Mouse (Mus musculus) neural tube, embryonic 13.5 days (tissue): Measurements from ENCODE around the gene Stmn1. TPM values are rescaled to one million over a fixed set of nuclear protein-coding genes. Genes with fewer than 3 reads are reported as not detected.
"Not testable (repeated sequence)": the region's sequence is repeated elsewhere in the genome, so short reads cannot be mapped to it uniquely, and the experiment has no call there.

ENCODE experiments used
- ATAC-seq: fragments of 200-750 bp; cut with Nextera tagmentation; 2 replicates; pipeline ENCODE4 v1.8.0; 2017; ENCODE audit warnings: low read depth, mild to moderate bottlenecking, moderate TSS enrichment, moderate library complexity
- H3K27ac ChIP-seq: fragments of 300-500 bp; sonication (generic); replicated peaks from 2 replicates; pipeline ENCODE4 v1.5.1; 2015; ENCODE audit warnings: moderate library complexity, mild to moderate bottlenecking, inconsistent platforms
- H3K27me3 ChIP-seq: fragments of 300-500 bp; sonication (generic); 2 replicates; pipeline ENCODE4 v1.6.1; 2015; ENCODE audit warnings: mild to moderate bottlenecking, inconsistent platforms
- H3K36me3 ChIP-seq: fragments of 300-500 bp; sonication (generic); 2 replicates; pipeline ENCODE4 v1.6.1; 2015; ENCODE audit warnings: mild to moderate bottlenecking, inconsistent platforms
- H3K4me1 ChIP-seq: fragments of 300-500 bp; sonication (generic); replicated peaks from 2 replicates; pipeline ENCODE4 v1.6.1; 2015; ENCODE audit warnings: inconsistent platforms
- H3K4me2 ChIP-seq: fragments of 300-500 bp; sonication (generic); 2 replicates; pipeline ENCODE4 v1.6.1; 2015; ENCODE audit warnings: inconsistent platforms, mild to moderate bottlenecking, moderate library complexity
- H3K4me3 ChIP-seq: fragments of 300-500 bp; sonication (generic); 2 replicates; pipeline ENCODE4 v1.5.1; 2015; ENCODE audit warnings: mild to moderate bottlenecking, inconsistent platforms
- H3K9ac ChIP-seq: fragments of 300-500 bp; sonication (generic); 2 replicates; pipeline ENCODE4 v1.6.1; 2015; ENCODE audit warnings: moderate library complexity, mild to moderate bottlenecking, inconsistent platforms
- H3K9me3 ChIP-seq: fragments of 300-500 bp; sonication (generic); 2 replicates; pipeline ENCODE4 v1.6.1; 2016; ENCODE audit warnings: inconsistent platforms
- WGBS: fragments of 180-500 bp; shearing (Covaris S2); methylation state at CpG from one replicate; pipeline ENCODE4 v1.1.7; 2015; 5-methylcytosine and 5-hydroxymethylcytosine counted together
- polyA plus RNA-seq: library from polyadenylated mRNA; unstranded; fragments of >200 nt; fragmentation: Nextera tagmentation; extraction: Ambion mirVana; gene quantifications from 2 replicates; pipeline ENCODE4 v1.2.1, GENCODE M21; 2015

Gene Stmn1
- polyA plus RNA-seq, 1 experiment from 2014 or later, result 6,118 TPM

DNA sequence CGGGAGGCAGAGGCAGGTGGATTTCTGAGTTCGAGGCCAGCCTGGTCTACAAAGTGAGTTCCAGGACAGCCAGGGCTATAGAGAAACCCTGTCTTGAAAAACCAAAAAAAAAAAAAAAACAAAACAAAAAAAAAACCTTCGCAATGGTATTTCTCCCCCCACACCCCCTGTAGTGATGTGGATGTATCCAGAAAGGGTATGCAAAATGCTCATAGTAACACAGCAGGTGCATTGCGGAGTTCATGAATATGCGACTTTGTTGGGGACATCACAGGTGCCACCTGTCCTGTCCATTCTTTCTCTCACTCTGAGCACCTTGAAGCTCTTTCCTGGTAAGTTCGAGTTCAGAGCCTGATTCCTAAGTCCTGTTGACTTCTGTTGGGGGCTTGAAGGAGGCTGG, 26.0 kb downstream of the Stmn1 start:
- not testable (repeated sequence) for H3K9me3 ChIP-seq, H3K4me2 ChIP-seq, H3K9ac ChIP-seq, H3K27me3 ChIP-seq, H3K27ac ChIP-seq, ATAC-seq, H3K4me3 ChIP-seq, H3K36me3 ChIP-seq
- WGBS, result 91% methylated on average over 6 of the region's 6 CpGs
- peaks cover 38% of the 10 kb centered on the region for H3K4me1 ChIP-seq

DNA sequence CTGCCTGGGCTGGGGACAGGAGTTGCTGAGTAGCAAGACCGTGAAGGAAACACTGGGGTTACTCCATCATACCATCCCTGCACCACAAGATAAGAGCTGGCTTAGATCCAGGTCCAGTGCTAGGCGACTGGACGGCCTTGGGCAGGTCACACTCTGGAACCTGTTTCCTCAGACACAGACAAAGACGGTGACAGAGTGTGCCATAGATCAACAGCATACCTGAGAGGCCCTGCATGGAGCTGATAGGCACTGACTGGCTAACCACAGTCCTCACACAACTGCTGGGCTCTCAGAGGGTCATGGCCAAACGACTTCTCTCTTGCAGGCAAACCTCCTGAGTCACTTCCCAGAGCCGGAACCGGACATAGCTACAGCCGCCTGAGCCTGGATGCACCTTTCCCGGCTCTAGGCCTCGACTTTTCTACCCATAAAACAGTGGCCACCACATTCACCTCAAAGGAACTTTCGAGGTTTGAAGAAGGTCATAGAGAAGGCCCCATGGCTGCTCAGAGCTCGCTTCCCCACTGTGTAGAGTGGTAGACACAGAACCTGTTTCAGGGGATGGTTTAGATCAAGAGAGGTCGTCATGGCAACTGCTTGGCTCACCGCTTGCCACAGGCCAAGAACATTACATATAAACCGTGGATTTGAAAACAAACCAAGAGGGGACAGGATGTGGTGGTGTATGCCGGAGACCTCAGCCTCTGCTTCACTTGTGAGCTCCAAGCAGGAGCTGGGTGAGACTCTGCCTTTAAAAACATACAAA, 26.8 kb downstream of the Stmn1 start:
- no peak overlapping the region for H3K9ac ChIP-seq
- no peak overlapping the region for H3K4me2 ChIP-seq
- no peak overlapping the region for H3K4me3 ChIP-seq
- ATAC-seq, result no peak
- H3K36me3 ChIP-seq, result no peaks in the 10 kb centered on the region
- peak overlapping the region; percentile 25; the same call in 1 of the 2 replicates for H3K27ac ChIP-seq
- H3K4me1 ChIP-seq, result peaks cover 38% of the 10 kb centered on the region
- 67% methylated on average over 16 of the region's 16 CpGs for WGBS
- no peaks in the 10 kb centered on the region for H3K27me3 ChIP-seq
- H3K9me3 ChIP-seq, result no peaks in the 10 kb centered on the region

DNA sequence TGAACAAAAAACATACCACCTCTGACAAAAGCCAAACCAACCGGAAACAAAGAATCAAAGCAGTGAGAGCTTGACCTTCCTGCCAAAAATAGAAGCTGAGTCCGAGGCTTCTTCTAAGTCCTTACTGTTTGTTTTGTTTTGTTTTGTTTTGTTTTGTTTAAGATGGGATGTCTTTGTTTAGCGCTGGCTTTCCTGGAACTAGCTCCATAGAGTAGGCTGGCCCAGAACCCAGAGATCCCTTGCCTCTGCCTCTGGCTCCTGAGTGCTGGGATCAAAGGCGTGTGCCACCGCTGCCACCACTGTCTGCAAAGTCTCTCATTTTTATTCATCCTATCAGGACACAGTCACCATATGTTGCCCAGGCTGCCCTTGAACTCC, 27.4 kb downstream of the Stmn1 start:
- peak overlapping the region; percentile 61; the same call in 1 of the 2 replicates for H3K27ac ChIP-seq
- H3K4me3 ChIP-seq, result no peak overlapping the region
- no peaks in the 10 kb centered on the region for H3K27me3 ChIP-seq
- ATAC-seq, result no peak
- no peak overlapping the region for H3K9ac ChIP-seq
- WGBS, result 66% methylated on average over 5 of the region's 5 CpGs
- peaks cover 38% of the 10 kb centered on the region for H3K4me1 ChIP-seq
- no peak overlapping the region for H3K4me2 ChIP-seq
- H3K9me3 ChIP-seq, result no peaks in the 10 kb centered on the region
- no peaks in the 10 kb centered on the region for H3K36me3 ChIP-seq

GRCm38 (mm10) chr4:134496595-134497210, 28.6 kb downstream of the Stmn1 start, which contains the start of gene Paqr7:
Paqr7 (plus strand) TSS chr4:134496697.
- Histone ChIP-seq H3K4me2 (peak within 1 kb of the TSS; percentile 89), H3K4me1 (peaks cover 38% of the 10 kb centered on the region), H3K4me3 (peak within 1 kb of the TSS; percentile 56), H3K9ac (peak within 1 kb of the TSS; percentile 84), H3K9me3 (no peaks in the 10 kb centered on the region), H3K27ac (peak within 1 kb of the TSS; percentile 61), H3K36me3 (no peaks in the 10 kb centered on the region), H3K27me3 (no peaks in the 10 kb centered on the region)
- ATAC-seq, result peak; percentile 76
- WGBS, result 3% methylated on average over 35 of the region's 35 CpGs

DNA sequence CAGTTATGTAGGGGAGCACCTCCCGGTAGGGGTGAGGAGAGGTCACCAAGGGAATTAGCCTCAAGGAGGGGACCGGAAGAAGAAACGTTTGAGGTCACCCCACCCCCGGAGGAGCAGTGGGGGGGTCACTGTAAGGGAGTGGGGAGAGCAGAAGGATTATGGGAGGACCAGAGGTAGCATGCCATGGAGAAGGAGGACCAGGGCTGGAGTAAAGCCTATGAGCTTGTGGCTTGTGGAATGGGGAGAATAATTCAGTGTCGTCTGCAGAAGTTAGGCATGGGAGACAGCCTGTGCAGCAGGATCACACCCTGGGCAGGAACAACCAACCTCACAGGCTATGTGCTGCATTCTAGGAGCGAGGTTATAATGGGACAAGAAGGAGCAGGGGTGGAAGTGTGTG, 29.1 kb downstream of the Stmn1 start:
- Histone ChIP-seq H3K9ac (peak overlapping the region; percentile 84), H3K4me1 (peaks cover 38% of the 10 kb centered on the region), H3K27me3 (no peaks in the 10 kb centered on the region), H3K9me3 (no peaks in the 10 kb centered on the region), H3K4me2 (peak overlapping the region; percentile 89), H3K27ac (peak overlapping the region; percentile 61), H3K36me3 (no peaks in the 10 kb centered on the region), H3K4me3 (peak overlapping the region; percentile 56)
- peak; percentile 38; the same call in 1 of the 2 replicates for ATAC-seq
- 10% methylated on average over 6 of the region's 6 CpGs for WGBS

GRCm38 (mm10) chr4:134497986-134498731, 30.0 kb downstream of the Stmn1 start:
- H3K4me2 ChIP-seq, result peak overlapping the region; percentile 89

DNA sequence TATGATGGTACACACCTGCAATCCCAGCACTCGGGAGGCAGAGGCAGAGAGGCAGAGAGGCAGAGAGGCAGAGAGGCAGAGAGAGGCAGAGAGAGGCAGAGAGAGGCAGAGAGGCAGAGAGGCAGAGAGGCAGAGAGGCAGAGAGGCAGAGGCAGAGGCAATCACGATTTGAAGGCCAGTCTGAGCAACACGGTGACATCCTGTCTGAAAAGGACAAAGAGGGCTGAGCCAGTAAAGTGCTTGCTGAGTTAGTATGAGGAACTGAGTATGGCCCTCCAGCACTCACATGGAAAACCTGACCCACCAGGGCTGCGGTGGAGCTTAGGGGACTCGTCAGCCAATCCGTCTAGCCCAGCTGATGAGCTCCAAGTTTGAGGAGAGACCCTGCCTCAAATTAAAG, 30.9 kb downstream of the Stmn1 start:
- not testable (repeated sequence) for H3K36me3 ChIP-seq, H3K27me3 ChIP-seq, H3K9me3 ChIP-seq, H3K4me3 ChIP-seq, ATAC-seq, H3K9ac ChIP-seq
- Histone ChIP-seq H3K27ac (peak overlapping the region; percentile 52), H3K4me2 (peak overlapping the region; percentile 89; the same call in 1 of the 2 replicates), H3K4me1 (peaks cover 38% of the 10 kb centered on the region)
- WGBS, result 86% methylated on average over 6 of the region's 6 CpGs

More at GRCm38 (mm10) chr4:134497986-134498731, 30.0 kb downstream of the Stmn1 start:
- peaks cover 38% of the 10 kb centered on the region for H3K4me1 ChIP-seq
- H3K4me3 ChIP-seq, result peak overlapping the region; percentile 56
- peak overlapping the region; percentile 61 for H3K27ac ChIP-seq
- WGBS, result 58% methylated on average over 12 of the region's 12 CpGs
- H3K36me3 ChIP-seq, result no peaks in the 10 kb centered on the region
- no peaks in the 10 kb centered on the region for H3K27me3 ChIP-seq
- no peaks in the 10 kb centered on the region for H3K9me3 ChIP-seq
- peak overlapping the region; percentile 84 for H3K9ac ChIP-seq
- 0 out of 2 replicates have a peak, but pooled peaks have one; percentile 22 for ATAC-seq

- 95% methylated on average over 6 of the region's 6 CpGs for WGBS
- no peaks in the 10 kb centered on the region for H3K9me3 ChIP-seq
- no peak for ATAC-seq
- no peaks in the 10 kb centered on the region for H3K36me3 ChIP-seq
- H3K27me3 ChIP-seq, result no peaks in the 10 kb centered on the region
- no peak overlapping the region for H3K27ac ChIP-seq
- no peak overlapping the region for H3K4me2 ChIP-seq
- no peak overlapping the region for H3K9ac ChIP-seq
- H3K4me3 ChIP-seq, result no peak overlapping the region
- H3K4me1 ChIP-seq, result peaks cover 24% of the 10 kb centered on the region
Measured at GRCm38 (mm10) chr4:134501095-134501494, 33.0 kb downstream of the Stmn1 start.

DNA sequence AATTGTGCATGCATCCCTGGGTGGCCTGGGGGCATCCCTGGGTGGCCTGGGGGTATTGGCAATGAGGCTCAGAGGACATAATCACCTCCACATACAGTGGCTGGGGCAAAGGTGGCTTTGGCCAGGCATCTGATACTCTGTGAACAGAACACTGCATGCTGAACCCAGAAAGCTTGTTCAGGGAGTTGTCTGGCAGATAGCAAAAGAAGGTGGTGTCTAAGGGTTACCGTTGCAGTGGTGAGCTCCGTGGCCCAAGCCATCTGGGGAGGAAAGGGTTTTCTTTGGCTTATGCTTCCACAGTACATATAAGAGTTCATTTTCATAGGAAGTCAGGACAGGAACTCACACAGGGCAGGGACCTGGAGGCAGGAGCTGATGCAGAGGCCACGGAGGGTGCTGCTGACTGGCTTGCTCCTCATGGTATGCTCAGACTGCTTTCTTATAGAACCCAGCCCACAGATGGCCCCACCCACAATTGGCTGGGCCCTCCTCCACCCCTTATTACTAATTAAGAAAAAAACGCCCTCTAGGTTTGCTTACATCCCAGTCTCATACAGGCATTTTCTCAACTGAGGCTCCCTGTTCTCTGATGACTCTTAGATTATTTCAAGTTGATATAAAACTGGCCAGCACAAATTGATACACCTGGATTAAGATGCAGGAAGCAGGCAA, 35.7 kb downstream of the Stmn1 start:
- no peak overlapping the region for H3K4me3 ChIP-seq
- no peak overlapping the region for H3K4me2 ChIP-seq
- H3K9ac ChIP-seq, result no peak overlapping the region
- no peaks in the 10 kb centered on the region for H3K27me3 ChIP-seq
- H3K27ac ChIP-seq, result no peak overlapping the region
- H3K9me3 ChIP-seq, result no peaks in the 10 kb centered on the region
- H3K36me3 ChIP-seq, result peaks cover 9% of the 10 kb centered on the region; the same call in 1 of the 2 replicates
- ATAC-seq, result no peak
- H3K4me1 ChIP-seq, result no peaks in the 10 kb centered on the region
- 74% methylated on average over 4 of the region's 4 CpGs for WGBS

DNA sequence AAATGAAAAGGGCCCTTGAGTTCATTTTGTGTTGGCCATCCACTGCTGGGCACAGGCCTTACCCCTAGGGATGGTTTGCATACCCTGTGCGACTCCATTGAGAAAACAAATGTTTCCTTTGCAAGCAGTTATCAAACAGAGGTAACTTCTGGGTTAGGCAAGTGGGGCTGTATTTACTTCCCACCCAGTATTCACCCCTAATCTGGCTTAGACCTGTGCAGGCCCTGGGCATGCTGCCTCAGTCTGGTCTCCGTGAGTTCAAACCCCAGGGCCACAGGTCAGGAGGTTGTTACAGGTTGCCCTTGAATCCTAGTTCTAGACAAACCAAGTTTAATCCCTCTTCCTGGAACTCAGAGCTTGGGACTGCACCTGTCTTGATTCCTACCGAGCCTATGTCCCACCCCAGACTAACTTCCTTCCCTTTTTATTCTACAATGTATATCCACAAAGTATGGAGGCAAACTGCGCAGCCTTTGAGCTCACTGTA, 37.2 kb downstream of the Stmn1 start:
- Histone ChIP-seq H3K4me3 (no peak overlapping the region), H3K4me2 (no peak overlapping the region), H3K36me3 (peaks cover 9% of the 10 kb centered on the region; the same call in 1 of the 2 replicates), H3K4me1 (no peaks in the 10 kb centered on the region), H3K9ac (no peak overlapping the region), H3K9me3 (no peaks in the 10 kb centered on the region), H3K27ac (no peak overlapping the region), H3K27me3 (no peaks in the 10 kb centered on the region)
- ATAC-seq, result no peak
- 89% methylated on average over 4 of the region's 4 CpGs for WGBS

DNA sequence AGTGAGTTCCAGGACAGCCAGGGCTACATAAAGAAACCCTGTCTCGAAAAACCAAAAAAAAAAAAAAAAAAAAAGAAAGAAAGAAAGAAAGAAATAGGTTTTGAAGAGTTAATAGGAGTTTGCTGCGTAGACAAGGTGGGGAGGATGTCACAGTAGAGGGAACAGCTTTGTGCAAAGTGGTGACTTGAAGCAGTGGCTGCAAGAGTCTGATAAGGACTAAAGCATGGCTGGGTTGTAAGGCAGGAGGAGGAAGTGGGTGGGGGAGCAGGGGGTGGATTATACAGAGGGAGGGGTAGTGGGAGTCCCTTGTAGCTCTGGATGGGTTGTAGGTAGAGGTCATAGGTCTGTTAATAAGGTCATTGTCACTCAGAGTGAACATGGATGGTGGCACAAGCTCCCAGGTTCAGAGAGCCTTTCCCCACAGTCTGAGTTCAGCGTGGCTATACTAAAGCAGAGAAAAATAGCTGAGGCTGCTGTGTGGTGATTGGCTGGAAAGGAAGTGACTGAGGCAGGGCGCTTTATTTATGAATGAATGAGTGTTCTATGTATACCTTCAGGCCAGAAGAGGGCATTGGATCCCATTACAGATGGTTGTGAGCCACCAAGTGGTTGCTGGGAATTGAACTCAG, 38.0 kb downstream of the Stmn1 start:
- H3K4me1 ChIP-seq, result peaks cover 2% of the 10 kb centered on the region
- ATAC-seq, result no peak
- WGBS, result 85% methylated on average over 3 of the region's 4 CpGs
- no peak overlapping the region for H3K4me3 ChIP-seq
- no peak overlapping the region for H3K4me2 ChIP-seq
- H3K9ac ChIP-seq, result no peak overlapping the region
- peaks cover 9% of the 10 kb centered on the region; the same call in 1 of the 2 replicates for H3K36me3 ChIP-seq
- no peaks in the 10 kb centered on the region for H3K27me3 ChIP-seq
- no peaks in the 10 kb centered on the region for H3K9me3 ChIP-seq
- no peak overlapping the region for H3K27ac ChIP-seq
